Mouse (Mus musculus) splenic B cell, adult 2 months (primary cell): ENCODE data around the gene Scn5a.

Source experiments
- DNase-seq: peaks from one replicate; pipeline ENCODE4 v3.0.0-alpha.2; 2011; ENCODE audit warnings: low read depth, low spot score
- H3K27me3 ChIP-seq: 2 replicates; pipeline ENCODE4 v1.6.1; 2012; ENCODE audit warnings: mild to moderate bottlenecking, low read length, moderate library complexity, mixed read lengths; ENCODE audit not compliant: control insufficient read depth, poor library complexity, insufficient read depth, severe bottlenecking
- H3K36me3 ChIP-seq: 2 replicates; pipeline ENCODE4 v1.6.1; 2012; ENCODE audit warnings: mild to moderate bottlenecking, low read length, moderate library complexity, mixed read lengths; ENCODE audit not compliant: control insufficient read depth, poor library complexity, insufficient read depth, severe bottlenecking

The Scn5a gene

GRCm38 (mm10) chr9:119575732-119576131, 3.1 kb downstream of the Scn5a start:
- Histone ChIP-seq H3K36me3 (no peaks in the 10 kb centered on the region), H3K27me3 (no peaks in the 10 kb centered on the region)
- DNase-seq = no peak

- H3K36me3 ChIP-seq = no peaks in the 10 kb centered on the region
- H3K27me3 ChIP-seq = no peaks in the 10 kb centered on the region
- no peak for DNase-seq
Observed at GRCm38 (mm10) chr9:119574366-119574765, 4.5 kb downstream of the Scn5a start.

GRCm38 (mm10) chr9:119573009-119573408, 5.8 kb downstream of the Scn5a start:
- DNase-seq = no peak
- Histone ChIP-seq H3K36me3 (no peaks in the 10 kb centered on the region), H3K27me3 (no peaks in the 10 kb centered on the region)

GRCm38 (mm10) chr9:119571411-119571888, 7.4 kb downstream of the Scn5a start:
- Histone ChIP-seq H3K36me3 (no peaks in the 10 kb centered on the region), H3K27me3 (no peaks in the 10 kb centered on the region)
- no peak for DNase-seq

- Histone ChIP-seq H3K27me3 (no peaks in the 10 kb centered on the region), H3K36me3 (no peaks in the 10 kb centered on the region)
- DNase-seq = no peak
Observed at GRCm38 (mm10) chr9:119570652-119571051, 8.2 kb downstream of the Scn5a start.

GRCm38 (mm10) chr9:119568732-119569131, 10.1 kb downstream of the Scn5a start:
- Histone ChIP-seq H3K27me3 (no peaks in the 10 kb centered on the region), H3K36me3 (no peaks in the 10 kb centered on the region)
- no peak for DNase-seq

GRCm38 (mm10) chr9:119567800-119568199, 11.0 kb downstream of the Scn5a start:
- no peaks in the 10 kb centered on the region for H3K27me3 ChIP-seq
- H3K36me3 ChIP-seq = no peaks in the 10 kb centered on the region
- no peak for DNase-seq

GRCm38 (mm10) chr9:119566214-119566613, 12.6 kb downstream of the Scn5a start:
- no peak for DNase-seq
- no peaks in the 10 kb centered on the region for H3K36me3 ChIP-seq
- no peaks in the 10 kb centered on the region for H3K27me3 ChIP-seq

GRCm38 (mm10) chr9:119564803-119565202, 14.0 kb downstream of the Scn5a start:
- no peak for DNase-seq
- no peaks in the 10 kb centered on the region for H3K36me3 ChIP-seq

GRCm38 (mm10) chr9:119563617-119564016, 15.2 kb downstream of the Scn5a start:
- Histone ChIP-seq H3K36me3 (no peaks in the 10 kb centered on the region), H3K27me3 (no peaks in the 10 kb centered on the region)
- no peak for DNase-seq

More at GRCm38 (mm10) chr9:119564803-119565202, 14.0 kb downstream of the Scn5a start:
- no peaks in the 10 kb centered on the region for H3K27me3 ChIP-seq

- DNase-seq = no peak
- Histone ChIP-seq H3K27me3 (no peaks in the 10 kb centered on the region), H3K36me3 (no peaks in the 10 kb centered on the region)
Observed at GRCm38 (mm10) chr9:119562256-119562655, 16.6 kb downstream of the Scn5a start.

GRCm38 (mm10) chr9:119561746-119562145, 17.1 kb downstream of the Scn5a start:
- no peak for DNase-seq
- Histone ChIP-seq H3K27me3 (no peaks in the 10 kb centered on the region), H3K36me3 (no peaks in the 10 kb centered on the region)

GRCm38 (mm10) chr9:119559537-119560276, 19.1 kb downstream of the Scn5a start:
- Histone ChIP-seq H3K36me3 (no peaks in the 10 kb centered on the region), H3K27me3 (no peaks in the 10 kb centered on the region)
- DNase-seq = no peak

- no peaks in the 10 kb centered on the region for H3K27me3 ChIP-seq
- peak; percentile 26 for DNase-seq
- no peaks in the 10 kb centered on the region for H3K36me3 ChIP-seq
Observed at GRCm38 (mm10) chr9:119558119-119558854, 20.5 kb downstream of the Scn5a start.

- Histone ChIP-seq H3K27me3 (no peaks in the 10 kb centered on the region), H3K36me3 (no peaks in the 10 kb centered on the region)
- no peak for DNase-seq
Observed at GRCm38 (mm10) chr9:119556043-119556442, 22.8 kb downstream of the Scn5a start.
